Mouse (Mus musculus) small intestine, adult 2 months (tissue): ENCODE measurements around the gene Zdhhc18. TPM values are rescaled to one million over a fixed set of nuclear protein-coding genes. Genes with fewer than 3 reads are reported as not detected.
A peak's percentile ranks its signal among the peaks of the same experiment; 100 is the strongest.

Source experiments
- H3K27ac ChIP-seq: fragments of 200-500 bp; 2 replicates; pipeline ENCODE4 v1.5.1; 2012; ENCODE audit warnings: low read depth, low read length, control low read depth, inconsistent platforms; ENCODE audit not compliant: insufficient read depth
- H3K27me3 ChIP-seq: fragments of 200-500 bp; 2 replicates; pipeline ENCODE4 v1.6.1; 2012; ENCODE audit warnings: mild to moderate bottlenecking, moderate library complexity, low read length, inconsistent platforms; ENCODE audit not compliant: control insufficient read depth, insufficient read depth
- H3K36me3 ChIP-seq: fragments of 200-500 bp; 2 replicates; pipeline ENCODE4 v1.6.1; 2012; ENCODE audit warnings: mild to moderate bottlenecking, low read length, control low read depth, inconsistent platforms; ENCODE audit not compliant: control insufficient read depth, insufficient read depth
- H3K4me1 ChIP-seq: fragments of 200-500 bp; 2 replicates; pipeline ENCODE4 v1.6.1; 2012; ENCODE audit warnings: low read length, inconsistent platforms, mixed read lengths; ENCODE audit not compliant: control insufficient read depth, insufficient read depth, insufficient read length
- H3K4me3 ChIP-seq: fragments of 200-500 bp; 2 replicates; pipeline ENCODE4 v1.5.1; 2012; ENCODE audit warnings: low read depth, mild to moderate bottlenecking, control low read depth, inconsistent platforms, low read length, moderate library complexity
- CTCF ChIP-seq: fragments of 200-500 bp; IDR thresholded peaks from 2 replicates; pipeline ENCODE4 v1.5.1; 2012; ENCODE audit warnings: low read depth, mild to moderate bottlenecking, control low read depth, inconsistent platforms, low read length, moderate library complexity, mixed read lengths; ENCODE audit not compliant: insufficient replicate concordance, insufficient read length; ENCODE audit errors: extremely low read depth
- POLR2A ChIP-seq: fragments of 200-500 bp; IDR thresholded peaks from 2 replicates; pipeline ENCODE4 v1.6.1; 2012; ENCODE audit warnings: low read depth, mild to moderate bottlenecking, control low read depth, inconsistent platforms, low read length, moderate library complexity
- WGBS: fragments of 180-500 bp; shearing (Covaris S2); methylation state at CpG from one replicate; pipeline ENCODE4 v1.1.7; 2018; 5-methylcytosine and 5-hydroxymethylcytosine counted together
- polyA plus RNA-seq: library from polyadenylated mRNA; depleted of rRNA; stranded (reverse); fragments of >200 nt; gene quantifications from 2 replicates; pipeline ENCODE4 v1.2.3, GENCODE M21; 2012

Gene Zdhhc18
- polyA plus RNA-seq, 1 experiment: 36.7 TPM

DNA sequence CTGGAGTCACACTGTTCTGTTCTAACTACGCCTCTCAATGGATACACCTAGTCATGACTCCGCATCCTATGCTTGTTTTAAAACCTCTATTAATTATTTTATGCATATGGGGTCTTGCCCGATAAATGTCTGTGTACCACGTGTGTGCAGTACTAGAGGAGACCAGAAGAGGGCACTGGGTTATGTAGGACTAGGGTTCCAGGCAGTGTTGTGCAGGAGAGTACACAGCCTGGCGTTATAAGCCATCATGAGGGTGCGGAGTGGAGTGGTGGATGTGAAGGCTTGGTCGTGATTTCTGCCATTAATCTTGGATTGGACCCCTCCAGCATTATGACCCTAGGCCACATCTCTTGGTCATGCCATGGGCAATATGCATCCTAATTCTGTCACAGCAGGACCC is 37.5 kb downstream of the Zdhhc18 start:
- Histone ChIP-seq H3K27ac (no peak overlapping the region), H3K4me3 (no peak overlapping the region), H3K4me1 (peaks cover 14% of the 10 kb centered on the region), H3K36me3 (peaks cover 17% of the 10 kb centered on the region; the same call in 1 of the 2 replicates), H3K27me3 (no peaks in the 10 kb centered on the region)
- WGBS: over 99% methylated on average over 7 of the region's 7 CpGs
- TF ChIP-seq CTCF (no peak), POLR2A (no peak)

DNA sequence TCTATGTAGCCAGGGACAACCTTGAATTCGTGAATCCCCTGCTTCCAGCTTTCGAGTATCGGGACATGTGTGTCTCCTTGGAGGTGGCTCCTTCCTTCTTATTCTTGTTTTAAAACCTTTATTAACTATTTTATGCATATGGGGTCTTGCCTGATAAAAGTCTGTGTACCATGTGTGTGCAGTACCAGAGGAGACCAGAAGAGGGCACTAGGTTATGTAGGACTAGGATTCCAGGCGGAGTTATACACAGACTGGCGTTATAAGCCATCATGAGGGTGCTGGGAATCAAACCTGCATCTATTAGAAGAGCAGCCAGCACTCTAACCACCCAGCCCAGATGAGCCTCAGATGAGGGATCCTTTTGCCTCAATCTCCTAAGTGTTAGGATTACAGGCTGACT is 38.1 kb downstream of the Zdhhc18 start:
- no peaks in the 10 kb centered on the region for H3K27me3 ChIP-seq
- TF ChIP-seq CTCF (no peak), POLR2A (no peak)
- H3K36me3 ChIP-seq: peaks cover 17% of the 10 kb centered on the region; the same call in 1 of the 2 replicates
- peaks cover 17% of the 10 kb centered on the region for H3K4me1 ChIP-seq
- no peak overlapping the region for H3K4me3 ChIP-seq
- WGBS: 98% methylated on average over 5 of the region's 5 CpGs
- H3K27ac ChIP-seq: no peak overlapping the region

GRCm38 (mm10) chr4:133609719-133610118 is 40.2 kb downstream of the Zdhhc18 start:
- peaks cover 11% of the 10 kb centered on the region for H3K4me1 ChIP-seq
- no peak overlapping the region for H3K27ac ChIP-seq
- H3K36me3 ChIP-seq: peaks cover 24% of the 10 kb centered on the region
- H3K27me3 ChIP-seq: no peaks in the 10 kb centered on the region
- 9% methylated on average over 6 of the region's 6 CpGs for WGBS
- peak; percentile 95 for TF ChIP-seq CTCF
- 0 out of 2 replicates have a peak, but pooled peaks have one; percentile 31 for TF ChIP-seq POLR2A
- H3K4me3 ChIP-seq: no peak overlapping the region

DNA sequence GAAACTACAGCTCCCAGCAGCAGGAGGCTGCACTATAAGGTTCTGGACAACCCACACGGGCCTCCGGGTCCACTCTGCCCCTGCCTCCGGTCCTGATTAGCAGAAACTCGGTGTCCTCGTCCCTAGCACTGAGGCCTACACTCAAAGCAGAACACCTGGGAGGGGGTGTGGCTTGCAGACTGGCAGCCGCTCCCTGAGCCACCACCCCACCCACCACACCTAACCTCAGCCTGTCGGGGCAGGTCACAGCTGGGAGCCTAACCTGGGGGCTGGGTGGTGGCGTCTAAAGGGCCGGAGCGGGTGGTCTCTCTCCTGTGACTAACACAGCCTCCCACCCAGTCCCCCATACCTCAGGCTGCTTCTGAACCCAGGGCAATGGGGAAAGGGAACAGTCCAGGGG is 42.7 kb downstream of the Zdhhc18 start:
- no peaks in the 10 kb centered on the region for H3K27me3 ChIP-seq

GRCm38 (mm10) chr4:133605330-133605729 is 44.6 kb downstream of the Zdhhc18 start:
- TF ChIP-seq POLR2A (no peak), CTCF (no peak)
- Histone ChIP-seq H3K4me1 (peaks cover 4% of the 10 kb centered on the region), H3K27me3 (no peaks in the 10 kb centered on the region), H3K4me3 (no peak overlapping the region), H3K27ac (no peak overlapping the region), H3K36me3 (peaks cover 23% of the 10 kb centered on the region)
- 69% methylated on average over 9 of the region's 9 CpGs for WGBS

More for the DNA sequence above, 42.7 kb downstream of the Zdhhc18 start:
- H3K4me1 ChIP-seq: peaks cover 4% of the 10 kb centered on the region
- H3K36me3 ChIP-seq: peaks cover 28% of the 10 kb centered on the region
- H3K4me3 ChIP-seq: no peak overlapping the region
- TF ChIP-seq POLR2A (no peak), CTCF (no peak)
- no peak overlapping the region for H3K27ac ChIP-seq
- 53% methylated on average over 10 of the region's 10 CpGs for WGBS

GRCm38 (mm10) chr4:133604856-133605255 is 45.1 kb downstream of the Zdhhc18 start:
- Histone ChIP-seq H3K4me1 (peaks cover 4% of the 10 kb centered on the region), H3K27me3 (no peaks in the 10 kb centered on the region), H3K4me3 (no peak overlapping the region), H3K27ac (no peak overlapping the region), H3K36me3 (peaks cover 22% of the 10 kb centered on the region)
- WGBS: 84% methylated on average over 6 of the region's 6 CpGs
- TF ChIP-seq POLR2A: no peak
- no peak for TF ChIP-seq CTCF

GRCm38 (mm10) chr4:133604175-133604574 is 45.8 kb downstream of the Zdhhc18 start:
- 85% methylated on average over 7 of the region's 7 CpGs for WGBS
- H3K36me3 ChIP-seq: peaks cover 22% of the 10 kb centered on the region
- no peak overlapping the region for H3K27ac ChIP-seq
- no peak for TF ChIP-seq POLR2A
- no peak for TF ChIP-seq CTCF
- H3K27me3 ChIP-seq: no peaks in the 10 kb centered on the region
- H3K4me1 ChIP-seq: peaks cover 4% of the 10 kb centered on the region
- no peak overlapping the region for H3K4me3 ChIP-seq

DNA sequence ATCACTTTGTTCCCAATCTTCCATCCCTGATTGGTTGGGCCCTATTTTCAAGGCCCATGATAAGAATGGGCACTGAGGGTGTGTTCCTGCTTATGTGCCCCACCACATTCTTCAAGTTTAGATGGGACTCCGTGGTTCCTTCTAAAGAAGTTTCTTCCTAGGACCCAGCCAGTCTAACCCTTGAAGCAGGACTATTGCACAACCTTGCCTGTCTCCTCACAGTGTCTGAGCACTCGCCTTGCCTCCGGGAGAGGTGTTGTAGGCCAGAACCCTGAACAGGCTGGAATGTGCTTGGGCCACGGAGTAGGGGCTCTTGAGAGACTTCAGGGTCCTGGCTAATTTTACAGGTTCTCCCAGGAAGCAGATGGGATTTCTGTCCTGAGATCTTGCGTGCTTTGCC is 46.9 kb downstream of the Zdhhc18 start:
- TF ChIP-seq POLR2A: no peak
- no peak for TF ChIP-seq CTCF
- peaks cover 4% of the 10 kb centered on the region for H3K4me1 ChIP-seq
- H3K36me3 ChIP-seq: peaks cover 17% of the 10 kb centered on the region
- no peak overlapping the region for H3K4me3 ChIP-seq
- no peak overlapping the region for H3K27ac ChIP-seq
- no peaks in the 10 kb centered on the region for H3K27me3 ChIP-seq
- 91% methylated on average over 5 of the region's 5 CpGs for WGBS
